Mouse (Mus musculus): ENCODE results near the gene Ric1. TPM values are rescaled to one million over a fixed set of nuclear protein-coding genes. Genes with fewer than 3 reads are reported as not detected.
"Not testable (repeated sequence)": the region's sequence is repeated elsewhere in the genome, so short reads cannot be mapped to it uniquely, and the experiment has no call there.

The Ric1 gene
- total RNA-seq, 2 experiments from 2014 or later, result 45.8 to 48.4 TPM

GRCm38 (mm10) chr19:29498842-29499456 lies 23.1 kb upstream of the Ric1 start:
- DNase-seq, result no peak

DNA sequence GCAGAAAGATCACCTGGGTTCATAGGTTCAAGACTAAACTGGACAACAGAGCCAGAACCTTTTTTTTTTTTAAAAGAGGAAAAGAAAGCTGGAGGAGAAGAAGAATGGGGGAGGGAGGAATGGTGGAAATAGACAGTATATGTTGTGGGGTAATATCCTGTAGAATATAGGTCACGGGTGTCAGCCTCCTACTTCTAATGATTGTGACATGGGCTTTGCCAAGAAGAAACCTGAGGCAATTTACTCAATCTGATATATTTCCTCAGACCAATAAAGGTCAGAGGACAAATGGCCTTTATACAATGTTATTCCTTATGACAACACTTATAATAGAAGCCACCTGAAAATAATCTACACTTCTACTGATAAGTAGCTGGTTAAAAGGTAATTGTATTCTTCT lies 21.7 kb upstream of the Ric1 start:
- no peak for DNase-seq

GRCm38 (mm10) chr19:29501106-29501505 lies 21.0 kb upstream of the Ric1 start:
- DNase-seq, result no peak

DNA sequence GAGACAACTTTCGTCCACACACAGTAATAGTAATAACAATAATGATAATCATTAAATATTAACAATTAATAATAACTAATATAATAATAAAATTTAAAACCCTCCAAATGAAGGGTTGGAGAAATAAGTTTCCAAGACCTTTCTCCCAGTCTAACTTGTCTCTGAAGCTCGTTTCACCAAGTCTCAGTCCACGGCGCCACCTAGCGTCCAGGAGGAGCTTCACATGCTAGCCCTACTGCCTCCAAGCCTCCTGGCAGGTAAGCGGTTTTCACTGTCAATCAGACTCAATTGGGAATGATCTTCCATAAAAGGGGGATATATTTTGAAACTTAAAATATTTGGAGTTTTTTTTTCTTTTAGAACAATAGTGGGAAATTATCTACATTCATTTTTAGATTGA lies 20.6 kb upstream of the Ric1 start:
- DNase-seq, result peak; percentile 73 to 76

DNA sequence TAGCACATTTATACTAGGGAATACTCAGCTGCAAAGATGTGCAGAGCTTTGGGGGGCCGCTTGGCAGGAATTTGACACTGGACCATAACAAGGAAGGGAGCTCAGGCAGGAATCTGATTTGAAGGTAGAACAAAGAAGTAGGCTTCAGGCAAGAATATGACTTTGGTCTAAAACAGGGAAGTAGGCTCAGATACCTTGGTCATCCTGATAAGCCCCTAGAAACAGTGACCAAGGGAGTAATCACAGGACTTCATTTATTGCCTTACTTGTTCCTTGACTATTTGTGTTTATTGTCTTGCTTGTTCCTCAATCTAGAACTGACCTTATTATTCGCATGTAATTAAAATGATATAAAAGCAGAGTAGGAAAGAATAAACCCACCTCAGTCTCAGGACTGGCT lies 18.0 kb upstream of the Ric1 start:
- no peak for DNase-seq

DNA sequence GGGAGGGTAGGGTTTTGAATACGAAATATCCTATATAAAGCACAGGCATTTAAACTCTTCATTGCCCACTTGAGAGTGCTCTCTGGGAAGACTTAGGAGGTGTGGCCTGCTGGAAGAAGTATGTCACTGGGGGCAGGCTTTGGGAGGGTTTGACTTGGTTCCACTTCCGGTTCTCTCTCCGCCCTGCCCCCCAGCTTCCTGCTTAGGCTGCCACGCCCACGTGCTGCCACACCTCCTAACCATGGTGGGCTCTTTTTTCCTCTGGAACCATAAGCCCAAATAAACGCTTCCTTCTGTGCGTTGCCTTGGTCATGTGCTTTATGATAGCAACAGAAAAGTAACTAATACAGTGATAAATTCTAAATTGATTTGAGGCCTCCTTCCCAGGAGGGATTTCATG lies 16.5 kb upstream of the Ric1 start:
- DNase-seq, result no peak

- no peak for DNase-seq
Observed at GRCm38 (mm10) chr19:29508208-29508607, 13.9 kb upstream of the Ric1 start.

DNA sequence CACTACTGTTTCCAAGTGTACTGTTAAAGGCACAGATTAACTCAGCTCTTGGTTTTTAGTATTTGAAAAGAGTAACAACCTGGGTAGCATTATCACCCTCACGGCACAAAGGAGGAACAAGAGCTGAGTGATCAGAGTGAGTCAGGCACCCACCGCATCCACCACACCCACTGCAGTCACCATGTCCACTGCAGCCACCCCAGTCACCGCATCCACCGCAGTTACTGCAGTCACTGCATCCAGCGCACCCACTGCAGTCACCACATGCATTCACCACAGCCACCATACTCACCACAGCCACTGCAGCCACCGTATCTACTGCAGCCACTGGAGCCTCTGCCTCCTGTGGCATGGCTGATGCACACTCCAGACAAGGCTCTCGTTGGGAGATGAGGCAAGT lies 12.2 kb upstream of the Ric1 start:
- no peak for DNase-seq

GRCm38 (mm10) chr19:29511826-29512225 lies 10.3 kb upstream of the Ric1 start:
- no peak for DNase-seq

- DNase-seq, result no peak
Observed at GRCm38 (mm10) chr19:29513111-29513766, 8.8 kb upstream of the Ric1 start.

DNA sequence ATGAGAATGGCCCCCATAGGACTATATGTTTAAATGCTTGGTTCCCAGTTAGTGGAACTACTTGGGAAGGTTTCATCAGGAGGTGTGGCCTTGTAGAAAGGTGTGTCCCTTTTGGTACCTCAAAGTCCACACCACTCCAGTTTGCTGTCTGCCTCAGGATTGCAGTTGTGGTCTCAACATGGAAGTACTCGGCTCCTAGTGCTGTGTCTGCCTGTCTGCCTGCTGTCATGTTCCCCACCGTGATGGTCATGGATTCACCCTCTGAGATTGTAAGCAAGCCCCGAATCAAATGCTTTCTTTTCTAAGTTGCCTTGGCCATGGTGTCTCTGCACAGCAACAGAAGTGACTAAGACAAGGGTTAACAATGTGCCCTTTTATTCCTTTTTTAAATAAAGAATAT lies 8.0 kb upstream of the Ric1 start:
- no peak for DNase-seq

GRCm38 (mm10) chr19:29515386-29515785 lies 6.7 kb upstream of the Ric1 start:
- no peak for DNase-seq

- DNase-seq, result no peak
Observed at GRCm38 (mm10) chr19:29515991-29516390, 6.1 kb upstream of the Ric1 start.

DNA sequence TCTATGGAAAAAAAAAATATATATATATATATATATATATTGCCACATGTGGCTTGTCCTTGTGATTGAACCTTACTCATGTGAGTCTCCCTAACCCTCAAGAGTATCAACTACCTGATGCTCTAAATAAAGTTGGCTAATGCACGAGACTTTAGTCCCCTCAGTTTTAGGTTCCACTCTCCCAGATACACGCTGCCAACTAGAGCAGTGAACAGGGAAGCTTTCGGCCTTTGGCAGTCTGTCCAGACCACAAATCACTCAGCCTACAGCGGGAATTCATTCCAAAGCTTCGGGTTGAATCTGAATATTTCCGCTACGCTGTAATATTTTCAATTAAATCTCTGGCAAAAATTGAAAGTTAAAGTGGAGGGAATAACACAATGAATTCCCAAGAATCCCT lies 3.7 kb upstream of the Ric1 start:
- no peak for DNase-seq

GRCm38 (mm10) chr19:29518922-29519321 lies 3.2 kb upstream of the Ric1 start:
- no peak for DNase-seq

- no peak for DNase-seq
Observed at GRCm38 (mm10) chr19:29520996-29521560, 1.0 kb upstream of the Ric1 start.

- peak; percentile 42 to 49 for DNase-seq
Observed at GRCm38 (mm10) chr19:29522445-29523229, 555 bp downstream of the Ric1 start.

GRCm38 (mm10) chr19:29523230-29523582 lies 1.1 kb downstream of the Ric1 start:
- DNase-seq, result no peak

- no peak for DNase-seq
Observed at GRCm38 (mm10) chr19:29523701-29524100, 1.6 kb downstream of the Ric1 start.

DNA sequence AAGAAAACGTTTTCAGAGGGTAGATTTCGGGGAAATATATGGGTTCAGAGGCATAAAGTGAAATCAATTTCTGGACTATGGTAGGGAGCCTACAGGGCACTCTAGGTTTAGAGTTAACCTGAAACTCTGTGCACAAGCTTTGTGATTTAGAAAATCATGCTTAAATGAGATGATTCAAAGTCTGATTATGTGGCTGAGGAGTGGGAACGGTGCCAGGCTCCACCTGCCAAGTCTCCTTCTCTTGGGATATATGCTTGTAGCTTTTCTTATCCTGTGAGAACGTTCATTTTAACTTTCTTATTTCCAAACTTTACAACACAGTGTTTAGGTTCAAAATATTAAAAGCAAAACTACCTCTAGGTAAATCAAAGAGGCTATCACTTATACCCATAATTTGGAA lies 2.5 kb downstream of the Ric1 start:
- DNase-seq, result no peak

- not testable (repeated sequence) for DNase-seq
Observed at GRCm38 (mm10) chr19:29525588-29525987, 3.5 kb downstream of the Ric1 start.

GRCm38 (mm10) chr19:29526837-29527236 lies 4.8 kb downstream of the Ric1 start:
- DNase-seq, result no peak

- no peak for DNase-seq
Observed at GRCm38 (mm10) chr19:29527299-29527698, 5.2 kb downstream of the Ric1 start.

GRCm38 (mm10) chr19:29528568-29528967 lies 6.5 kb downstream of the Ric1 start:
- DNase-seq, result no peak

All from layer of hippocampus, postnatal 36 days (tissue).